Mouse (Mus musculus) kidney, postnatal 25 days (tissue): ENCODE data around the gene Samd7.

Source experiments
- DNase-seq, 2 experiments: peaks; one replicate each; pipeline ENCODE4 v3.0.0; 2021; ENCODE audit warnings: mixed read lengths in 2 of 2

Samd7 gene

DNA sequence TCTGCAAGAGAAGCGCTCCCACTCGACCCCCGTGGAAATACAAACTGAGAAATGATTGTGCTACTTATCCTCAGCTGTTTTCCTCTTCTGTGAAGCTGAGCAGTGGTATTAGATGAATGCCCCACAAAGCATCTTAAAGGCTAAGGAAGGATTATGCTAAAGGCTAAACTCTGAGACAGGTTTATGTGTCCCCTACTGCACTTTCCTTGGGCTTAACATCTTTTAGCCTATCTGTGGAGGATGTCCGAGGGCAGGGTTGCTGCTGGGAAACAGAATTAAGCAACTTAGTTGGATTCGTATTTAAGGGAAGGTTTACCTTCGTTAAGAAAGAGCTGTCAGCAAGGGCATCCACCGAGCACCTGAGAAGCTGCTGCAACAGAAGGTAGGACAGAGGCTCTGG, at the start of gene Samd7:
Gene Samd7, plus strand, starts transcription at position 288 of the 400 bp plus-strand sequence.
- no peak for DNase-seq

DNA sequence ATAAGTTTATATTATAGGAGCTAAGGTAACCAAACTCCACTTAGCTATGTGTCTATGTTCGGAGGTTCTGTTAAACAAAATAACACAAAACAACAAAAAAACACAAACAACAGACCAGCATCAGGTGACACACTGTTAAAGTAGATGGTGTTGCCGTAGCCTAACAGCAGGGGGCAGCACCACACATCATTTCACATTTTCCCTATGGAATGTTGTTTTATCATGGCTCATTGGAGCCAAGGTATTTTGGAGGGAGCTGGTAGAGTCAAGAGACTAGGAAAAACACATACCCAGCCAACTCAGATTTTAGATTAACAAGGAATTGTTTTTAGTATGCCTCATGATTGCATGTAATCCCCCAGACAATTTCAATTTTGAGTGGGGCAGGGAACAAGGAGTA, 49.7 kb upstream of the Samd7 start:
- peak; percentile 79 to 87 for DNase-seq

DNA sequence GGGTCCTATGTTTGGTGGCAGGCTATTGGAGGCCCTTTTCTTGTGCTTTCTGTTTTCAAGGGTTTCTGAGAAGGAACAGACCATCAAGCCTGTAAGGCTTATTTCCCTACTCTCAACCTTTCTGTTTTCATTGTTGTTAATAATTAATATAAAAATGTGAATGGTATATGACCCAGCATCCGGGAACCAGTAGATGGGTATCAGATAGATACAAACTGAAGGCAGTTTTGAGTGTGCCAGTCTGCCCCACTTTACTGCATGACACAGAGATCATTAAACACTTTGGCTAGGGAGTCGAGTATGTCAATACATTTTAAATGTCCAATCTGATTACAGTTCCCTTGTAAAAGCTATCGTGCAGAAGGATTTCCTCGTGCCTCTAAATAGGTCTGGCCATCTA, 48.2 kb upstream of the Samd7 start:
- DNase-seq = no peak

DNA sequence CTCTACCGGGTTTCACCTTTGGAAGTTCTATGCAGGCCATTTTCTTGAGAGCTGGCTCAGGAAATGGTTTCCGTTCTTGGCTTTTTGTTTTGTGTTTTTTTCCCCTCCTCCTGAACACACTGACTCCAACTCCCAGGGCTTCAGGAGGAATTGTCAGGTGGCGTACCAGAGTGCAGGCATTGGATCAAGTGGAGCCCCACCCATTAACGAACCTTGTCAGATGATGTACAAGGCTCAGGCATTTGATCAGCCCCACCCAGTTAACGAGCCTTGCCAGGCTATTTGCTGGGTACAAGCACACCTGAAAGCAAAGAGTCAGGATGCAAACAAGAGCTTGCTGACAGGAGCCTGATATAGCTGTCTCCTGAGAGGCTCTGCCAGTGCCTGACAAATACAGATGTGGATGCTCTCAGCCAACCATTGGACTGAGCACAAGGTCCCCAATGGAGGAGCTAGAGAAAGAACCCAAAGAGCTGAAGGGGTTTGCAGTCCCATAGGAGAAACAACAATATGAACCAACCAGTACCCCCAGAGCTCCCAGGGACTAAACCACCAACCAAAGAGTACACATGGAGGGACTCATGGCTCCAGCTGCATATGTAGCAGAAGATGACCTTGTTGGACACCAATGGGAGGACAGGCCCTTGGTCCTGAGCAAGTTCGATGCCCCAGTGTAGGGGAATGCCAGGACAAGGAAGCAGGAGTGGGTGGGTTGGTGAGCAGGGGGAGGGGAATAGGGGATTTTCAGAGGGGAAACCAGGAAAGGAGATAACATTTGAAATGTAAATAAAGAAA, 46.2 kb upstream of the Samd7 start, which contains the start of gene Lrrc31:
Gene Lrrc31, minus strand, starts transcription at position 133 of the 795 bp plus-strand sequence.
- peak in 1 of 2 experiments; percentile 58 for DNase-seq

DNA sequence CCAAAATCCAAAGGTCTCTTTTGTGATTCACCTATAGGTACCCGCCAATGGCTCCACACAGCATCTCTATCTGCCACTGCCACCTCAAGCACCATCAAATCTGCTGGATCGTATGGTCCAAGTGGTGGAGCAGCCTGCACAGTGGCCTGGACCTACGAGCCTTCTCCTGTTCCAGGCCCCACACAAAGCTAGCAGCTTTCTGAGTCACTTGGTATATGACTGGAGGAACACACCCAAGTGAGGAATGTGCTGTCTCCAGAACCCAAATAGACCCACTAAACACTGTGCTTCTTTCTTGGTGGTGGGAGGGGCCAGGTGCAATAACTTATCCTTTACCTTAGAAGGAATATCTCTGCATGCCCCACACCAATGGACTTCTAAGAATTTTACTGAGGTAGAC, 40.1 kb upstream of the Samd7 start:
- no peak for DNase-seq

DNA sequence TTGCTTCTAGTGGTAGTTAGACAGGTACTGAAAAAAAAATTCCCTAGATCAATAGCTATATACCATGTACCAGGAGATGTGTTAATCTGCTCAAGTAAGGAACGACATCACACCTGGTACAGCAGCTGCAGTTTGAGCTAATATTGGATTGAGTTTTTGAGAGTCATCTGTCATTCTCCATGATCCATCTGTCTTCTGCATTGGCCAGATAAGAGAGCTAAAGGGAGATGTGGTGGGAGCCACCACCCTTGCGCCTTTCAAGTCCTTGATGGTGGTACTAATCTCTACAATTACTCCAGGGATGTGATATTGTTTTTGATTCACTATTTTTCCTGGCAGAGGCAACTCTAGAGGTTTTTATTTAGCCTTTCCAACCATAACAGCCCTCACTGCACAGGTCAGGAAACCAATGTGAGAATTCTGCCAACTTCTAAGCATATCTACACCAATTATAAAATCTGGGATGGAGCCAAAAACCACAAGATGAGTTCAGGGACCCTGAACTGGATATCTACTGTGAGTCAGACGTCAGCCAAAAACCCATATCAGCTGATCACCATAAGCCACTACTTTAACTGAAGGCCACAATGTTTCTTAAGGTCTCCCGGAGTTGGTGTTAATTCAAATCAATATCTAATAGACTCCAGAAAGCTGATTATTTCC, 39.3 kb upstream of the Samd7 start:
- no peak for DNase-seq

DNA sequence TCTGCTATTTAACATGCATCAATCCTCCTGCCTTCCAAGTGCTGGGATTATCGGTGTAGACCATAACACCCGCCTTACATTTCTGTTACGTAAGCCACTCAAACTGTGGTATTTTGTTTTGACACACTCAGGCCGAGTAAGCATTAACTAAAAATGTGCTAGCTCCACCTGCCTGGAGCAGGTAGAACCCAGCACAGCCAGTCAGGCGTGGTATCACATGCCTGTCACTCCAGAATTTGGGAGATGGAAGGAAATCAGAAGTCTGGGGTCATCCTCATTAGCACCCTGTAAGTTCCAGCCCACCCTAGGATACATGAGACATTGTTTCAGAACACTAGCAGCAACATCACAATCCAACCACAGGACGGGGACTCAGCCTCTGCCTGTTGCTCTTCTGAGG, 35.9 kb upstream of the Samd7 start:
- DNase-seq = peak; percentile 39 to 55

DNA sequence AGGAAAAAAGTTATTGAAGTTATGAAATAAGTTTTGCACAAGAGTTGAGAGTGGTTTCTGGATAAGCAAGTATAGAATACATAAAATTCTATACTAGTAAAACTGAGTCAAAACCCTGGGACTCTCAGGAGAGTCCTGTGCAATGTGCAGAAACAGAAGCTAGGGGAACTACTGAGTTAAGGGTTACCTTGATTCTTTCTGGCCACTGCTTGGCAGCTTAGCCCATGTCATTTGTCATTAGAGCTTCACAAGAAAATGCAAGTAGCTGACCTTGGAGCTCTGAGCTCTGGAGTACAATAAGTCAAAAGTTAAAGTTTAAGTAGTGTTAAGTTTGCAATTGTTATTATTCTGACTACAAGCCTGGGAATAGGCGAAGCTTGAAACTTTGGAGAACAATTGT, 32.8 kb upstream of the Samd7 start:
- DNase-seq = peak; percentile 27 to 52

DNA sequence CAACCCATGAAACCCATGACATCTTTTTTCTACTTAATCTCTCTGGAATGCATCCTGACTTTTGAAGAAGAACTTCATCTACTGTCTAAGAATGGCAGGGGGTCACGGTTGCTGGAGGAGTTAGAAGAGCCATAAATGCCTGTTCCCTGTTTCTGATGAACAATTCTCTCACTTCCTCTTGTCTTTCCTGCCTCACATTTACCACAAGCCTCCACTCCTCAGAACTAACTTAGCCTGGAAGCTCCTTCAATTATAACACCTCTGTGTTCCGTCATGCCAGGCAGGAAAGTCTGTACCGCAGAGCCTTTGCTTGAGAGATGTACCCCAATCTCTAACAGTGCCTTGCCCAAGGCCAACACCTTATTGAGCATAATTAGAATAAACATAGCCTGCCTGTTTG, 27.4 kb upstream of the Samd7 start:
- no peak for DNase-seq

DNA sequence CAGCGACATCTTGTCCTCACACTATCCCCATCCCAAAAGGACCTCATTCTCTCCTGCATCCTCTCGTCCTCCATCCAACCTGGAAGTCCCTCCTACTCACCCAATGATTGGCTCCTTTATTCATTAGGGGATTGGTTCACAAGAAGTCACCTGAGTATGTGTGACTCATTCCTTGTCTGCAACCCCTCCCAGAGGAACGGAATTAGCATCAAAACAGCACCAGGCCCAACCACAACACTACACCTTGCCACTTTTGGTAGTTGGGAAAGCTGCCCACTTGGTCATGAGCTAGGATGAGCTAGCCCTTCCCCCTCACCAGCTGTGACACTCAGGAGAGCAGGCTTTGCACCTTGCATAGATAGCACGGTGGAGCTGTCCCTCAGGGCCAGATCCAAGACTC, 24.1 kb upstream of the Samd7 start:
- DNase-seq = no peak

DNA sequence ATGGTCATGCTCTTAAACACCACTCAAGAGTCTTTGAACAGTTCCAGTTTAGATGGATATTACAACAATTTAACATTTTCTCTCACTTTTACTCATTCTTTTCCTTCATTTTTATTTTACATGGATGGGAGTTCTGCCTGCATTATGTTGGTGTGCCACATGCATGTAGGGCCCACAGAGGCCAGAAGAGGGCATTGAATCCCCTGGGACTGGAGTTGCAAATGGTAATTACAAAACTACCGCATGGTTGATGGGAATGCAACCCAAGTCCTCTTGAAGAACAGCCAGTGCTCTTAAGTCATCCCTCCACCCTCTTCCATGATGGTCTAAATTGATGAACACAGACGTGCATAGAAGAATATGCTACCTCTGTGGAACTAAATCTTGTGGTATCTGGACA, 23.6 kb upstream of the Samd7 start:
- no peak for DNase-seq

DNA sequence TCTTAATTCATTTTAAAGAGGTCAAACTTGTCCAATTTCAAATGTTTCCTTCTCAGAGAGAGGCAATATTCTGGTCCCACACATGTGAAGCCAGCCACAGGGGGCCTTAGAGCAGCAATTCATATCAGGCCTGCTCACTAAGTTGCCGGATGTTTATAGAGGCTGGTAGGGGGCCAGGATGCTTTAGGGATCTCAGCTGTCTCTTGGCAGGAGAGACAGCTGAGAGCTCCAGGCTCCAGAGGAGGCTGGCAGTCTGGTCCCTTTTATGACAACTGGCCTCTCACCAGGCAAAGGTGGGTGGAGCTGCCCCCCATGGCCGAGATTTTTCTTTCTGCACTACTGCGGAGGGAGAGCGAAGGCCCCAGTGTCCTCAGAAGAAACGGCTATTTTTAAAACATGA, 22.9 kb upstream of the Samd7 start:
- DNase-seq = no peak

DNA sequence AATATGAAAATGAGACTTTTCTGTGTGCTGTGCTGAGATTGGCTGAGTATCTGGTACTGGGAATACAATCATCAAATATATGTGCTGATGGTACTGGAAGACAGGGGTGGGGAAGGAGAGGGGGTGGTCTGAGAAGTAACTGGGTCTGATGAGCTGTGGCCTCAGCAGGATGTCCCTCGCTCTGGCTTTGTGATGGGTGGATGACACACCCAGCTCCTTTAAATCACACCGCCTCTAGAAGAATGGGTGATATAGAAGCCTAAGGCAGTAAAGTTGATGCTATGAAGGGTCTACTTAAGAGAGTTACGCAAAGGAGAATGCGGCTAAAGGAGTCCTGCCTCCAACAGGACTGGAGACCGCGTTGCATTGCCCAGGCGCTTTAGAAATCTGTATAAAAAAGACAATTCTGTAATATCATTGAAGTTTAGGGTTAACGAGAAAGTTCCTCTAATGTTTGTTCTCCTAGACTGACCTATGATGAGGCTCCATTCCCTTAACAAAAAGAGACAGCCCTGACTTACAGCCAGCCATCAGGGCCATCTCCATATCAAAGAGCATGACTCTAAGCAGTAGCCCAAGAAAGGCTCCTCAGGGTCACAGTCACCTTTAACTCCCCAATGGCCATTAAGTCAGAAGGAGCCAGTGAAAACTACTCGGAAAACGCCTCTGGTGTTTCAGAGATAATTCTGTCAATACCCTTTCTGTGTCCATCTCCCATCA, 21.8 kb upstream of the Samd7 start:
- DNase-seq = no peak

DNA sequence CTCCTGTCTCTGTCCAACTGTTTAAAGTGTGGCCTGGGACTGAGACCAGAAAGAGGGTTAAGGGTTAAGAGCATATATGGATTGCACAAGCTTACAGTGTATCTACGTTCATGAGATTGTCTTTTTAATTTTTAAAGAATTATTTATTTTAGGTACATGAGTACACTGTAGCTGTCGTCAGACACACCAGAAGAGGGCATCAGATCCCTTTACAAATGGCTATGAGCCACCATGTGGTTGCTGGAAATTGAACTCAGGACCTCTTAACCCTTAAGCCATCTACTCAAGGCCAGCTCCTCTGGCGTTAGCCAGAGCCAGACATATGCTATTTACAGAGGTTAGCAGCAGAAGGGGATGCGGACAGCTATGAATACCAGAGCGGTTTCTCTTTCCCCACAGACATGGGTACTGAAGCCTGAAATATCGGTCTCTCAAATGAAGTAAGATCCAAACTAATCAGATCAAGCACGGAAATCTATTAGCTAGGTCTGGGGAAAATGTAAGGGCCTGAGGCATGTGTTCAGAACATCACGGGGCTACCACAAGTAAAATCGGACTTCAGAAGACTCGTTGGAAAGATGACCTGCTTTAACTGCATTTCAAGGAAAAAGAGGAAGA, 21.1 kb upstream of the Samd7 start:
- DNase-seq = peak in 1 of 2 experiments; percentile 21

DNA sequence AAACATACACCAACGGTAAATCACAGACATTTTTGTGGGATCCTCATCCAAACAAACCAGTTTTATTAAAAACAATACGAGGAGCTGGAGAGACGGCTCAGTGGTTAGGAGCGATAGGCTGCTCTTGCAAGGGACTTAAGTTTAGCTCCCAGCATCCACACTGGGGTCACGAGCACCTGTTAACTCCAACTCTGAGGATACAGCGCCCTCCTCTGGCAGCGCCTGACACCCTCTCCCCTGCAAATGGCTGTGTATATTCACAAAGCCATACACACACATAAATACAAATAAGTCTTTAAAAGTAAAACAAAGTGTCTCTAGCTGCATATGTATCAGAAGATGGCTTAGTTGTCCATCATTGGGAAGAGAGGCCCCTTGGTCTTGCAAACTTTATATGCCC, 20.6 kb upstream of the Samd7 start:
- peak; percentile 40 to 47 for DNase-seq

DNA sequence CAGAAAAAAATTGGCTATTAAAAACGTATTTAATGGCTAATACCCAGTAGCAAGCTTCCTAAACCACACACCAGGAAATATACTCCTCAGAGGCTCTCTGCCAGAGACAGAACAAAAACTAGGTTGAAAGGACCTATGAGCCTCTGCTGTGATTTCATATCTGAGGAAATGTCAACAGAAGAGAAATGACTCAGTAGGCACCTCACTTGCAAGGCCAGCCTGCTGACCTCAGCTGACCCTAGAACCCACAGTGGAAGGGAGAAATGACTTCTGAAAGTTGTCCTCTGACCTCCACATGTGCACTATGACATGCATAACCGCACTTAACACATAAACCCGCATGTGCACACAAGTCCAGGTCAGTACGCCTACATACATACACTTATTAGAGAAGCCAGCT, 18.9 kb upstream of the Samd7 start:
- DNase-seq = no peak

DNA sequence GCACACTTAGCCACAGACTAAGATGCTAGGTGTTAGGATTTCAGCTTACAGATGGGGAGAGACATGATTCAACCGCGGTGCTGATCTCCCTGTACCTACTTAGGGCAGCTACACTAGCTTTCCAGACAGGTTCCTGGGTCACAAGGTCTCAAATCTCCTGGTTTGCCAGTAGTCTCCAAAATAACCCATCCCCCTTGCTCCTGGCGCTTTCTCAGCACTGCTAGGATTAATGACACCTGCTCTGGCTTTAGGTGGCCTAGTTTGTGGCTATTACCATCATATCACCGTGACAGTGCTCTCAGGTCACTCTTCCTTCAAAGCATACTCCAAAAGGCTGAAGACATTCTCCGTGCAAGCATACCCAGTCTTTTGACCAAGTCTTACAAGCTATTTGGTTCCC, 17.0 kb upstream of the Samd7 start:
- no peak for DNase-seq

DNA sequence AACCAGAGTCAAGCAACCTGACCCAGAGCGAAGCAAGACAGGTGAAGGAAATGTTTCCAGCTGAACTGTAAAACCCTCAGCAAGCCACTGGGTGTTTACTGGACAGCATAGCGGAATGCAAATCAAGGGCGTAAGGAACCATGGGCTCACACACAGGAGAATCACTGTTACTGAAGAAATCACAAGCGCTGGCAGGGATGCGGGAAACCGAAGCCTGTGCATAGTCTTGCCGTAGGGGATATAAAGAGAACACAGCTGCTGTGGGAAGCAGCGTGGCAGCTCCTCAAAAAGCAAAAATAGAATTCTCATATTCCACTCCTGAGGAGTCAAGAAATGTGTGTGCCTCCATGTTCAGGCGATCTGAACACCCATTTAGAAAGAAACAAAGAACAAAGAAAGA, 9.3 kb upstream of the Samd7 start:
- no peak for DNase-seq

DNA sequence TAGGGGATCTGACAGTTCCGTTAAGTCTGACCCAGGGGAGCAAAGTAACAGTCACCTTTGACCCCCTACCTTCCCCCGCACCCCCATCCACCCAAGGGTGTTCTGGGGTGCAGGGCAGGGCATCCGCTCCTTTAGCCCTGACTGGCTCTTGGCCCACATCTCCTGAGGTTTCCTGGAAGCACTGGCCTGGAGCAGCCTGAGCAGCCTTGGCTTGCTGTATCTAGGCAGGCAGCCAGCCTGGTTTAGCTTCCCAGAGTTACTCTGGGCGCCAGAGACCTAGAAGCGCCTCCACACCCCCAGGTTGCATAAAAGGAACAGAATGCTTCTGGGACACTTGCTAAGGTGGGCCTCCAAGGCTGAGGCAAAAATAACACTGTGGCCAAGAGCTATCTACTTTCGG, 4.8 kb upstream of the Samd7 start:
- peak; percentile 84 to 90 for DNase-seq

DNA sequence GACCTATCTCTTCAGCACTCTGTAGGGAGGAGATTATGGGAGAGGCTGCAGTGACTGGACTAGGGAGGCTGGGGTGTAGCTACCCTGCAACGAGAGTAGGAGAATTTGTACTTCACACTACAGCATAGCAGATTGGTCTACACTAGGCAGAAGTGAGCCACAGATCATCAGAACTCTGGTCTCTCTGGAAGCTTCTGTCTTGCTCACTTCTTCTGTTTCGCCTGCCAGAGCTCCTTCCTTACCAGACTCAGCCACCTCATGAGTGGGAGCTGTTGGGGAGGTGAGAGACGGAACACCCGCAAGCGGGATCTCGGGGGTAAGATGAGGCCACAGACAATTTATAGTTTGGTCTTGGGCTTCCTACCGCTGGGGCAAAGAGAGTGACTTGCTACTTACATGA, 3.2 kb upstream of the Samd7 start:
- DNase-seq = no peak

DNA sequence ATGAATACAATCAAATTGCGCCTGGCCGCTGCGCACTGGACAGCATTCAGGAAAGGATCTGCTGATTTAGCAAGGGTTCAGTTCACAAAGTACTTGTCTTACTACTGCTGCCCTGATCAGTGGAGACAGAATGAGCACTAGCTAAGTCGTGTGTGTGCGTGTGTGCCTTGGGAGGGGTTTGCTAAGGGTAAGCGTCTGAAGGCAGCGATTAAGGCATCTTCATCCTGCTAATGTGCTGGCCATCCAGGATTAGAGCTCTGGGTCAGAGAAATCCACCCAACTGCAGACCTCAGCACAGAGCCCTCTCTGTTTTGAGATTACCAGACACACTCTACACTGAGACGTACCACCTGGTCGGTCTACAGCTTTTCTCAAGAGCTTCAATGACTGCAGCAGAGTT, 2.2 kb downstream of the Samd7 start:
- no peak for DNase-seq

DNA sequence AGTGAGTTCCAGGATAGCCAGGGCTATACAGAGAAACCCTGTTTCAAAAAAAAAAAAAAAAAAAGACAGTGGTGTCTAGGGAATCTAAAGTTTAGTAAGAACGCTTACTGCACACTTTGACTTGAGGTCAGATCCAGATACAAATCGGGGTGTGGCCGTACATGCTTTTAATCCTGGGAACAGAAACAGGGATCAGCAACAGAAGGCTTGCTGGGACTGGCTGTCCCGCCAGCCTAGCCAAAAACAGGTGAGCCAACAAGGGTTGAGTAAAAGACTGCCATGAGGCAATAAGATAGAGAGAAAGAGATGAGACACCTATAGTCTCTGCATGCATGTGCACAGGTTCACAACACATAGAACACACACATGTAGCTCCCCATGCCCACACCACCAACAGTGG, 8.6 kb downstream of the Samd7 start:
- DNase-seq = no peak

DNA sequence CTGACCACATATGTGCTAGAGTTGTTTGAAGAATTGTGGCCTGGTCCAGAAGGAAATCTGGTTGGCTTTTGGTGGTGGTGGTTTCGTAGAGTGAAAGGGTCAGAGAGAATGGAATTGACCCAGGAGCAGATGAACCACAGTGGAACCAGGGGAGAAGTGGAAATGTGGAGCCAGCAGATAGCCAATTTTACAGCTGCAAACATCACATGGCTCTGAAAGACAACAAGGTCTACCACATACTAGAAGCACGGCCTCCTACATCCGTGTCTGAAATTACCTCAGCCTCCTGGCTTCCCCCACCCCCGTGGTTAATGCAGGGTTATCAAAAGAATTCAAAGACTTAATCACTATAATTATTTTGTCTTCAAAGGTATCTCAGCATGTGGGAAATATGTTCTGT, 18.8 kb downstream of the Samd7 start:
- DNase-seq = no peak
